Mouse (Mus musculus): ENCODE measurements around the gene Kif26b. TPM values are rescaled to one million over a fixed set of nuclear protein-coding genes. Genes with fewer than 3 reads are reported as not detected.

The Kif26b gene
- polyA plus RNA-seq, 1 experiment = not detected

- Histone ChIP-seq H3K27ac (ENCODE audit: control insufficient read depth, insufficient read depth, low read depth, low read length, poor library complexity) (no peak overlapping the region), H3K4me3 (replicated peaks; ENCODE audit: control insufficient read depth, low read depth, low read length) (no peak overlapping the region), H3K4me1 (ENCODE audit: control insufficient read depth, insufficient read depth, low read length) (peaks cover 1% of the 10 kb centered on the region; the same call in 1 of the 2 replicates)
- TF ChIP-seq CTCF (IDR thresholded peaks at IDR 0.05; ENCODE audit: control insufficient read depth, insufficient read depth, low read length) (no peak), POLR2A (IDR thresholded peaks at IDR 0.05; ENCODE audit: borderline replicate concordance, control insufficient read depth, low read depth, low read length) (no peak)
- WGBS = 60% methylated on average over 1 of the region's 1 CpGs
Observed at GRCm38 (mm10) chr1:178708356-178708755, 179.4 kb downstream of the Kif26b start.

GRCm38 (mm10) chr1:178712189-178712873, 183.4 kb downstream of the Kif26b start:
- TF ChIP-seq POLR2A (IDR thresholded peaks at IDR 0.05; ENCODE audit: borderline replicate concordance, control insufficient read depth, low read depth, low read length) (no peak), CTCF (IDR thresholded peaks at IDR 0.05; ENCODE audit: control insufficient read depth, insufficient read depth, low read length) (no peak)
- Histone ChIP-seq H3K4me3 (replicated peaks; ENCODE audit: control insufficient read depth, low read depth, low read length) (no peak overlapping the region), H3K27ac (ENCODE audit: control insufficient read depth, insufficient read depth, low read depth, low read length, poor library complexity) (no peak overlapping the region), H3K4me1 (ENCODE audit: control insufficient read depth, insufficient read depth, low read length) (peaks cover 1% of the 10 kb centered on the region; the same call in 1 of the 2 replicates)
- WGBS = 61% methylated on average over 9 of the region's 9 CpGs

- TF ChIP-seq CTCF (IDR thresholded peaks at IDR 0.05; ENCODE audit: control insufficient read depth, insufficient read depth, low read length) (no peak), POLR2A (IDR thresholded peaks at IDR 0.05; ENCODE audit: borderline replicate concordance, control insufficient read depth, low read depth, low read length) (no peak)
- Histone ChIP-seq H3K4me3 (replicated peaks; ENCODE audit: control insufficient read depth, low read depth, low read length) (no peak overlapping the region), H3K4me1 (ENCODE audit: control insufficient read depth, insufficient read depth, low read length) (peaks cover 1% of the 10 kb centered on the region; the same call in 1 of the 2 replicates), H3K27ac (ENCODE audit: control insufficient read depth, insufficient read depth, low read depth, low read length, poor library complexity) (no peak overlapping the region)
- WGBS = 88% methylated on average over 5 of the region's 5 CpGs
Observed at GRCm38 (mm10) chr1:178714209-178714608, 185.3 kb downstream of the Kif26b start.

- WGBS = 89% methylated on average over 2 of the region's 2 CpGs
- Histone ChIP-seq H3K4me1 (ENCODE audit: control insufficient read depth, insufficient read depth, low read length) (no peaks in the 10 kb centered on the region), H3K4me3 (replicated peaks; ENCODE audit: control insufficient read depth, low read depth, low read length) (no peak overlapping the region), H3K27ac (ENCODE audit: control insufficient read depth, insufficient read depth, low read depth, low read length, poor library complexity) (no peak overlapping the region)
- TF ChIP-seq CTCF (IDR thresholded peaks at IDR 0.05; ENCODE audit: control insufficient read depth, insufficient read depth, low read length) (no peak), POLR2A (IDR thresholded peaks at IDR 0.05; ENCODE audit: borderline replicate concordance, control insufficient read depth, low read depth, low read length) (no peak)
Observed at GRCm38 (mm10) chr1:178716411-178716810, 187.5 kb downstream of the Kif26b start.

GRCm38 (mm10) chr1:178720821-178721220, 191.9 kb downstream of the Kif26b start:
- WGBS = 71% methylated on average over 2 of the region's 2 CpGs
- no peaks in the 10 kb centered on the region for H3K4me1 ChIP-seq (ENCODE audit: control insufficient read depth, insufficient read depth, low read length)
- TF ChIP-seq CTCF (IDR thresholded peaks at IDR 0.05; ENCODE audit: control insufficient read depth, insufficient read depth, low read length) = no peak
- no peak overlapping the region for H3K4me3 ChIP-seq (replicated peaks; ENCODE audit: control insufficient read depth, low read depth, low read length)
- H3K27ac ChIP-seq (ENCODE audit: control insufficient read depth, insufficient read depth, low read depth, low read length, poor library complexity) = no peak overlapping the region

GRCm38 (mm10) chr1:178722793-178723192, 193.9 kb downstream of the Kif26b start:
- H3K4me1 ChIP-seq (ENCODE audit: control insufficient read depth, insufficient read depth, low read length) = no peaks in the 10 kb centered on the region
- TF ChIP-seq POLR2A (IDR thresholded peaks at IDR 0.05; ENCODE audit: borderline replicate concordance, control insufficient read depth, low read depth, low read length) = no peak
- no peak for TF ChIP-seq CTCF (IDR thresholded peaks at IDR 0.05; ENCODE audit: control insufficient read depth, insufficient read depth, low read length)
- H3K4me3 ChIP-seq (replicated peaks; ENCODE audit: control insufficient read depth, low read depth, low read length) = no peak overlapping the region
- 75% methylated on average over 4 of the region's 4 CpGs for WGBS
- H3K27ac ChIP-seq (ENCODE audit: control insufficient read depth, insufficient read depth, low read depth, low read length, poor library complexity) = no peak overlapping the region

- TF ChIP-seq POLR2A (IDR thresholded peaks at IDR 0.05; ENCODE audit: borderline replicate concordance, control insufficient read depth, low read depth, low read length) (no peak), CTCF (IDR thresholded peaks at IDR 0.05; ENCODE audit: control insufficient read depth, insufficient read depth, low read length) (no peak)
- Histone ChIP-seq H3K4me1 (ENCODE audit: control insufficient read depth, insufficient read depth, low read length) (no peaks in the 10 kb centered on the region), H3K27ac (ENCODE audit: control insufficient read depth, insufficient read depth, low read depth, low read length, poor library complexity) (no peak overlapping the region), H3K4me3 (replicated peaks; ENCODE audit: control insufficient read depth, low read depth, low read length) (no peak overlapping the region)
- 79% methylated on average over 3 of the region's 3 CpGs for WGBS
Observed at GRCm38 (mm10) chr1:178725536-178725935, 196.6 kb downstream of the Kif26b start.

GRCm38 (mm10) chr1:178728256-178728655, 199.3 kb downstream of the Kif26b start:
- WGBS = 61% methylated on average over 6 of the region's 6 CpGs
- no peak for TF ChIP-seq POLR2A (IDR thresholded peaks at IDR 0.05; ENCODE audit: borderline replicate concordance, control insufficient read depth, low read depth, low read length)
- no peak for TF ChIP-seq CTCF (IDR thresholded peaks at IDR 0.05; ENCODE audit: control insufficient read depth, insufficient read depth, low read length)
- no peak overlapping the region for H3K4me3 ChIP-seq (replicated peaks; ENCODE audit: control insufficient read depth, low read depth, low read length)

GRCm38 (mm10) chr1:178730271-178730670, 201.3 kb downstream of the Kif26b start:
- Histone ChIP-seq H3K27ac (ENCODE audit: control insufficient read depth, insufficient read depth, low read depth, low read length, poor library complexity) (no peak overlapping the region), H3K4me3 (replicated peaks; ENCODE audit: control insufficient read depth, low read depth, low read length) (no peak overlapping the region), H3K4me1 (ENCODE audit: control insufficient read depth, insufficient read depth, low read length) (no peaks in the 10 kb centered on the region)
- no peak for TF ChIP-seq POLR2A (IDR thresholded peaks at IDR 0.05; ENCODE audit: borderline replicate concordance, control insufficient read depth, low read depth, low read length)
- no peak for TF ChIP-seq CTCF (IDR thresholded peaks at IDR 0.05; ENCODE audit: control insufficient read depth, insufficient read depth, low read length)
- WGBS = 87% methylated on average over 3 of the region's 3 CpGs

More at GRCm38 (mm10) chr1:178728256-178728655, 199.3 kb downstream of the Kif26b start:
- Histone ChIP-seq H3K27ac (ENCODE audit: control insufficient read depth, insufficient read depth, low read depth, low read length, poor library complexity) (no peak overlapping the region), H3K4me1 (ENCODE audit: control insufficient read depth, insufficient read depth, low read length) (no peaks in the 10 kb centered on the region)
